Mouse (Mus musculus) hindbrain, embryonic 16.5 days (tissue): ENCODE data around the gene Adprh. TPM values are rescaled to one million over a fixed set of nuclear protein-coding genes. Genes with fewer than 3 reads are reported as not detected.

Experiments
- ATAC-seq: fragments of 200-750 bp; cut with Nextera tagmentation; 2 replicates; pipeline ENCODE4 v1.8.0; 2017; ENCODE audit warnings: moderate TSS enrichment, moderate library complexity
- H3K27ac ChIP-seq: fragments of 300-500 bp; sonication (generic); 2 replicates; pipeline ENCODE4 v1.5.1; 2014; ENCODE audit warnings: low read depth, mild to moderate bottlenecking, control low read depth, low read length, moderate library complexity
- H3K27me3 ChIP-seq: fragments of 300-500 bp; sonication (generic); replicated peaks from 2 replicates; pipeline ENCODE4 v1.6.1; 2014; ENCODE audit warnings: low read length; ENCODE audit not compliant: control insufficient read depth, insufficient read depth
- H3K36me3 ChIP-seq: fragments of 300-500 bp; sonication (generic); 2 replicates; pipeline ENCODE4 v1.6.1; 2014; ENCODE audit warnings: mild to moderate bottlenecking, low read length, moderate library complexity, mixed read lengths; ENCODE audit not compliant: control insufficient read depth, insufficient read depth
- H3K4me1 ChIP-seq: fragments of 300-500 bp; sonication (generic); 2 replicates; pipeline ENCODE4 v1.6.1; 2014; ENCODE audit warnings: low read depth, low read length; ENCODE audit not compliant: control insufficient read depth, insufficient read depth
- H3K4me2 ChIP-seq: fragments of 300-500 bp; sonication (generic); 2 replicates; pipeline ENCODE4 v1.6.1; 2014; ENCODE audit warnings: mild to moderate bottlenecking, low read length, control low read depth, moderate library complexity
- H3K4me3 ChIP-seq: fragments of 300-500 bp; sonication (generic); 2 replicates; pipeline ENCODE4 v1.5.1; 2014; ENCODE audit warnings: mild to moderate bottlenecking, low read length, control low read depth, moderate library complexity
- H3K9ac ChIP-seq: fragments of 300-500 bp; sonication (generic); 2 replicates; pipeline ENCODE4 v1.6.1; 2014; ENCODE audit warnings: low read depth, mild to moderate bottlenecking, control low read depth, low read length, moderate library complexity
- H3K9me3 ChIP-seq: fragments of 300-500 bp; sonication (generic); 2 replicates; pipeline ENCODE4 v1.6.1; 2014; ENCODE audit warnings: mild to moderate bottlenecking, low read length, moderate library complexity; ENCODE audit not compliant: control insufficient read depth
- WGBS: fragments of 180-500 bp; shearing (Covaris S2); extraction: QIAGEN DNeasy Blood & Tissue Kit; methylation state at CpG from one replicate; pipeline ENCODE4 v1.1.7; 2014; 5-methylcytosine and 5-hydroxymethylcytosine counted together
- polyA plus RNA-seq: library from polyadenylated mRNA; unstranded; fragments of >200 nt; fragmentation: Nextera tagmentation; extraction: Ambion mirVana; gene quantifications from 2 replicates; pipeline ENCODE4 v1.2.1, GENCODE M21; 2015

The Adprh gene
- polyA plus RNA-seq, 1 experiment from 2014 or later: 159 TPM

GRCm38 (mm10) chr16:38395060-38395730, 57.3 kb downstream of the Adprh start:
- Histone ChIP-seq H3K36me3 (no peaks in the 10 kb centered on the region), H3K4me1 (peaks cover 10% of the 10 kb centered on the region), H3K4me2 (no peak overlapping the region), H3K27ac (no peak overlapping the region), H3K4me3 (no peak overlapping the region), H3K27me3 (no peaks in the 10 kb centered on the region), H3K9me3 (no peaks in the 10 kb centered on the region), H3K9ac (no peak overlapping the region)
- no peak for ATAC-seq
- 77% methylated on average over 6 of the region's 6 CpGs for WGBS

- WGBS: 90% methylated on average over 8 of the region's 8 CpGs
- no peak overlapping the region for H3K9ac ChIP-seq
- no peaks in the 10 kb centered on the region for H3K27me3 ChIP-seq
- H3K4me1 ChIP-seq: peaks cover 2% of the 10 kb centered on the region
- no peaks in the 10 kb centered on the region for H3K36me3 ChIP-seq
- no peaks in the 10 kb centered on the region for H3K9me3 ChIP-seq
- no peak overlapping the region for H3K4me3 ChIP-seq
- no peak for ATAC-seq
- H3K27ac ChIP-seq: no peak overlapping the region
- H3K4me2 ChIP-seq: no peak overlapping the region
Measured at GRCm38 (mm10) chr16:38394191-38394618, 58.3 kb downstream of the Adprh start.

Other genes starting within 250 kb of the Adprh start
- gene Nr1i2, start 157.9 kb downstream of the Adprh start, polyA plus RNA-seq: not detected in 2 replicates
- gene Maats1, start 110.6 kb downstream of the Adprh start, polyA plus RNA-seq: 1.6 and 1.7 TPM in 2 replicates
- gene Cox17, start 105.7 kb downstream of the Adprh start, polyA plus RNA-seq: 65.3 and 71.9 TPM in 2 replicates
- gene Gm21987, start 105.7 kb downstream of the Adprh start, polyA plus RNA-seq: not detected in 2 replicates
- gene Popdc2, start 90.5 kb downstream of the Adprh start, polyA plus RNA-seq: 0.68 and 0.69 TPM in 2 replicates
- 0.81 and 0.84 TPM in 2 replicates for gene Pla1a, start 19.6 kb downstream of the Adprh start, polyA plus RNA-seq
- gene Cd80, start 2.9 kb upstream of the Adprh start, polyA plus RNA-seq: 0.30 and 0.60 TPM in 2 replicates
- gene Timmdc1, start 70.0 kb upstream of the Adprh start, polyA plus RNA-seq: 28.0 and 32.8 TPM in 2 replicates
- gene Poglut1, start 97.6 kb upstream of the Adprh start, polyA plus RNA-seq: 50.1 and 55.8 TPM in 2 replicates
- 32.0 and 37.0 TPM in 2 replicates for gene Tmem39a, start 106.0 kb upstream of the Adprh start, polyA plus RNA-seq